Mouse (Mus musculus) myocyte (in vitro differentiated cells): ENCODE data around the gene Crocc2. TPM values are rescaled to one million over a fixed set of nuclear protein-coding genes. Genes with fewer than 3 reads are reported as not detected.
A peak's percentile ranks its signal among the peaks of the same experiment; 100 is the strongest.

Experiments used
- H3K27me3 ChIP-seq: one replicate; pipeline ENCODE4 v1.6.1; 2011; ENCODE audit not compliant: control insufficient read depth, insufficient read depth, insufficient read length
- H3K36me3 ChIP-seq: one replicate; pipeline ENCODE4 v1.6.1; 2011; ENCODE audit not compliant: control insufficient read depth, insufficient read depth
- H3K4me2 ChIP-seq: one replicate; pipeline ENCODE4 v1.6.1; 2011; ENCODE audit warnings: low read depth, control low read depth
- H3K4me3 ChIP-seq: one replicate; pipeline ENCODE4 v1.5.1; 2011; ENCODE audit warnings: mild to moderate bottlenecking, control low read depth, moderate library complexity
- H3K79me2 ChIP-seq: one replicate; pipeline ENCODE4 v1.6.1; 2011; ENCODE audit not compliant: control insufficient read depth, insufficient read depth
- H3ac ChIP-seq: one replicate; pipeline ENCODE4 v1.6.1; 2011; ENCODE audit not compliant: control insufficient read depth, insufficient read length
- CEBPB ChIP-seq: IDR thresholded peaks from 2 replicates; pipeline ENCODE4 v1.6.1; 2011; ENCODE audit warnings: mild to moderate bottlenecking, moderate library complexity; ENCODE audit not compliant: poor library complexity, insufficient read depth, severe bottlenecking
- E2F4 ChIP-seq: IDR thresholded peaks from one replicate; pipeline ENCODE4 v1.6.1; 2011; ENCODE audit warnings: mild to moderate bottlenecking, control low read depth, moderate library complexity; ENCODE audit not compliant: insufficient read depth
- MAX ChIP-seq: IDR thresholded peaks from one replicate; pipeline ENCODE4 v1.6.1; 2011; ENCODE audit warnings: low read depth, mild to moderate bottlenecking, control low read depth
- MYOD1 ChIP-seq, 3 experiments: IDR thresholded peaks; one replicate each; pipeline ENCODE4 v1.6.1; 2011; ENCODE audit warnings: control low read depth in 2 of 3, low read depth in 2 of 3, mild to moderate bottlenecking in 2 of 3, moderate library complexity in 1 of 3; ENCODE audit not compliant: insufficient read length in 2 of 3, control insufficient read depth in 1 of 3
- MYOG ChIP-seq, 3 experiments: IDR thresholded peaks; one replicate each; pipeline ENCODE4 v1.6.1; 2011; ENCODE audit warnings: control low read depth in 2 of 3, low read depth in 2 of 3, mild to moderate bottlenecking in 2 of 3; ENCODE audit not compliant: insufficient read length in 2 of 3, control insufficient read depth in 1 of 3, insufficient read depth in 1 of 3
- POLR2A ChIP-seq: IDR thresholded peaks from one replicate; pipeline ENCODE4 v1.6.1; 2011; ENCODE audit warnings: low read depth, mild to moderate bottlenecking, control low read depth, moderate library complexity; ENCODE audit not compliant: insufficient read length
- POLR2AphosphoS2 ChIP-seq: IDR thresholded peaks from one replicate; pipeline ENCODE4 v1.6.1; 2011; ENCODE audit warnings: low read depth, control low read depth; ENCODE audit not compliant: insufficient read length
- REST ChIP-seq: IDR thresholded peaks from one replicate; pipeline ENCODE4 v1.6.1; 2011; ENCODE audit warnings: mild to moderate bottlenecking, control low read depth, moderate library complexity; ENCODE audit not compliant: insufficient read depth, insufficient read length
- SRF ChIP-seq: IDR thresholded peaks from one replicate; pipeline ENCODE4 v1.6.1; 2011; ENCODE audit warnings: low read depth; ENCODE audit not compliant: control insufficient read depth, insufficient read length
- TCF12 ChIP-seq: IDR thresholded peaks from one replicate; pipeline ENCODE4 v1.6.1; 2011; ENCODE audit warnings: mild to moderate bottlenecking, control low read depth; ENCODE audit not compliant: poor library complexity, insufficient read depth, severe bottlenecking
- TCF3 ChIP-seq: IDR thresholded peaks from one replicate; pipeline ENCODE4 v1.6.1; 2011; ENCODE audit warnings: low read depth, control low read depth; ENCODE audit not compliant: insufficient read length
- USF1 ChIP-seq: IDR thresholded peaks from one replicate; pipeline ENCODE4 v1.6.1; 2011; ENCODE audit warnings: low read depth, mild to moderate bottlenecking, control low read depth, moderate library complexity
- polyA plus RNA-seq: library from polyadenylated mRNA; unstranded; fragments of >200 nt; fragmentation: generic; extraction: Trizol; gene quantifications from one replicate; pipeline ENCODE4 v1.2.1, GENCODE M21; 2012; ENCODE audit warnings: missing spikeins

Gene Crocc2
- polyA plus RNA-seq, 1 experiment: not detected

DNA sequence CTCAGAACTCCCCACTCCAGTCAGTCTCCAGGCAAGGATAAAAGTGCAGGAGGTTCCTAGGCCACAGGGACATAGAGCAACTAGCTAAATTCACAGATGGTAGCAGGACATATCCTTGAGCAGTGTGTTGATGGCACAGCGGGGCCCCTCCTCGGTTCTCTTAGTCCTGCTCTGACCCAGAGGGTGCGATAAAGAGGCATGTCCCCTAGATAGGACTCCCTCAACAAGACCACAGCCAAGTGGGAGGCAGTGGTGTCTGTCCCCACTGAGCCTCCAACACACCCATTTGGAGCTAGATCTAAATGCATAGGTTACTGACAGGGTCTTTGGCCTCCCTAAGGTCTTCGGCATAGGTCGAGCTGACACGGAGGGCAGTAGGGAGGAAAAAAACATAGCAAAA is 7.3 kb downstream of the Crocc2 start:
- H3K79me2 ChIP-seq: no peaks in the 10 kb centered on the region
- H3K4me3 ChIP-seq: no peak overlapping the region
- no peaks in the 10 kb centered on the region for H3K27me3 ChIP-seq
- no peak overlapping the region for H3ac ChIP-seq
- TF ChIP-seq POLR2A: no peak
- no peak for TF ChIP-seq REST
- TF ChIP-seq TCF3: no peak
- TF ChIP-seq TCF12: no peak
- no peak for TF ChIP-seq MAX
- no peak for TF ChIP-seq MYOD1 (IDR thresholded peaks at IDR 0.05; ENCODE audit: control insufficient read depth in 1 of 3, insufficient read length in 2 of 3, low read depth in 2 of 3)
- no peak for TF ChIP-seq POLR2AphosphoS2
- no peak for TF ChIP-seq E2F4
- no peak for TF ChIP-seq SRF
- no peak for TF ChIP-seq CEBPB
- TF ChIP-seq MYOG (IDR thresholded peaks at IDR 0.05; ENCODE audit: control insufficient read depth in 1 of 3, insufficient read depth in 1 of 3, insufficient read length in 2 of 3, low read depth in 2 of 3): no peak
- H3K4me2 ChIP-seq: no peak overlapping the region
- no peaks in the 10 kb centered on the region for H3K36me3 ChIP-seq

DNA sequence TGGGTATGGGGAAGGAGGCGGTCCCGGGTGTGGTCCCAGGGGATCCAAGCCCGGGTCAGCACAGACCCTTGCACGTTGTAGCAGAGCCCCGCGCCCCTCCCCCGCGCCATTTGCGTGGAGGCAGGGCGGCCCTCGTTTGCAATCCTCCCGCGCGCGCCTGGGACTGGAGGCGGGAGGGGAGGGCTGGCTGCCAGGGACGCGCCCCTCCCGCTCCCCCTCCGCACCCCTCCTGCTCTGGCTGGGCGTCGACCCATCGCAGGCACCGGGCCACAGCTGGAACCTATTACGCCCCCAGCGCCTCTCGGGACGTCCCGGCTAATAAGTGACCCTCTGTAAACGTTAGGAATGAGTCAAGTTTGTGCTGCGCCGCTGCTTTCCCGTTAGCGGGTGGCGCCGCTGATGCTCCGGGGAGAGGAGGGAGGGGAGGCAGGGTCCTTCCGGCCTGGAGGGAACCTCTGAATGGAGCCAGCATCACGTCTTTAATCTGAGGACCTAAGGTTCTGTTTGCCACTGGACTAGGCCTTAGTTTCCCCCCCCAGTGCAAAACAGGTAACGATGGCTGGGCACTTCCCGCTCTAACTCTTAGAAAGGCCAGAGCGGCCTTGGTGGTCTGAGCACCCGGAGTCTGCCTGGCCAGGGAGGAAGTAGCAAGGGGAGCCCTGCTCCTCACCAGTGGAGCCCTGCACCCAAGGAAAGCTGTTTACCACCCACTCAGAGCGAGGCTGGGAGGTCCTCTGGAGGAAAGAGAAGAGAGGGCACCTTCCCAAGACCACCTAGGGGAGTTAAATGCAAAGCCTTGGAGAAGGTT is 8.2 kb downstream of the Crocc2 start:
- no peaks in the 10 kb centered on the region for H3K79me2 ChIP-seq
- H3K4me3 ChIP-seq: no peak overlapping the region
- H3K4me2 ChIP-seq: peak overlapping the region; percentile 64
- TF ChIP-seq POLR2AphosphoS2 (no peak), MYOD1 (IDR thresholded peaks at IDR 0.05; ENCODE audit: control insufficient read depth in 1 of 3, insufficient read length in 2 of 3, low read depth in 2 of 3) (peak in 1 of 3 experiments; percentile 6)
- H3K27me3 ChIP-seq: no peaks in the 10 kb centered on the region
- H3ac ChIP-seq: no peak overlapping the region
- no peaks in the 10 kb centered on the region for H3K36me3 ChIP-seq

DNA sequence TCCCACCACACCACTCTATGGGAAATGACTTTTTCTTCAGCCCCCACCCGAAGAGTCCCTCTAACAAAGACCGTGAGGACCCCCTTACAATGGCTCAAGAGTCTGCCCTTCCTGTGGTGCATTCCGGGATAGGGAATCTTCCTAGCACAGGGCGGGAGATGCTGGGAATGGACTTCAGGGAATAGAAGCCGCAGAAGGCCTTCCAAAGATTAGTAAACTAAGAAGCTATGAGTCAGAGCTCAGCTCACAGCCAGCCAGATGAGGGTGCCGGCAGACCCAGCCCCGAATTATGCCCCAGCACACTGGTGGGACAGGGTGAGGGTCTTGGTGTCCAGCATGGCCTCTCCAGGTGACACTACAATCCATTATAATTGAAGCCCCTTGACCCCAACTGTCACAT is 13.8 kb downstream of the Crocc2 start:
- Histone ChIP-seq H3K79me2 (no peaks in the 10 kb centered on the region), H3ac (no peak overlapping the region), H3K27me3 (no peaks in the 10 kb centered on the region), H3K4me3 (no peak overlapping the region), H3K4me2 (no peak overlapping the region), H3K36me3 (no peaks in the 10 kb centered on the region)
- TF ChIP-seq MAX (no peak), E2F4 (no peak), POLR2AphosphoS2 (no peak), USF1 (no peak), TCF3 (no peak), POLR2A (no peak), CEBPB (no peak), MYOG (IDR thresholded peaks at IDR 0.05; ENCODE audit: control insufficient read depth in 1 of 3, insufficient read depth in 1 of 3, insufficient read length in 2 of 3, low read depth in 2 of 3) (no peak), REST (no peak), MYOD1 (IDR thresholded peaks at IDR 0.05; ENCODE audit: control insufficient read depth in 1 of 3, insufficient read length in 2 of 3, low read depth in 2 of 3) (no peak), TCF12 (no peak), SRF (no peak)

DNA sequence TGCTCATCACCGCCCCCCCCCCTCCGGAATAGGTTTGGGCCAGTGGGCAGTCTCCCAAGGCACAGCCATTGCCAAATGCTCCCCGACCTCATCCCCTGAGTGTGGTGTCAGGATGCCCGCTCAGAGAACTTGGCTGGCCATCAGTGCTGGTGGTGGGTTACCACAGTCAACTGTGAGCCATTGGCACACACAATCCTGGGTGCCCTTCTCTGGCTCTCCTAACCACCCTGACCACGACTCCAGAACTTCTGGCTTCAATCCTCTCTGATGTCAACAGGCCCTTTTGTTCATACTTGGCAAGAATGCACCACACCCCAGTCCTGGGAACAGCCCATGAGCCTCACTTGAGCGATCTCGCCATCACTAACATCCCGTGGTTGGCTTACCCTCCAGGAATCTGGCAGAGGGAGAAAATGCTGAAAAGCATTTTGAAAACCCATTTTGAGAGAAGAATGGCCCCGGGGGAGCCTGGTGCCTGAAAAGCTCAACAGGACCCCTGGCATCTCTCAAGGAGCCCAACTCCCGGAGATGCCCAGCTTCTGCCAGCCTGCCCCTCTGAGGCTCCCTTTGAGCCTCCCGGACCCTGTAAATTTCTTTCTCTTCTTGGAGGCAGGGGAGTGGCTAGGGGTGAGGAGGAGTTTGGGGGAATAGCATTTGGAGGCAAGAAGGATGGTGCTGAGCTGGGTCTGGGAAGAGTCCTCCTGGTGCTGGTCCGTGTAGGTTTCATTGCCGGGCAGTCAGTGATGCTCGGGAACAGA is 15.7 kb downstream of the Crocc2 start:
- Histone ChIP-seq H3ac (no peak overlapping the region), H3K79me2 (no peaks in the 10 kb centered on the region), H3K4me2 (peak overlapping the region; percentile 18), H3K27me3 (peaks cover 15% of the 10 kb centered on the region), H3K36me3 (no peaks in the 10 kb centered on the region), H3K4me3 (no peak overlapping the region)
- no peak for TF ChIP-seq MYOD1 (IDR thresholded peaks at IDR 0.05; ENCODE audit: control insufficient read depth in 1 of 3, insufficient read length in 2 of 3, low read depth in 2 of 3)
- TF ChIP-seq REST: no peak
- no peak for TF ChIP-seq MAX
- TF ChIP-seq MYOG (IDR thresholded peaks at IDR 0.05; ENCODE audit: control insufficient read depth in 1 of 3, insufficient read depth in 1 of 3, insufficient read length in 2 of 3, low read depth in 2 of 3): peak in 1 of 3 experiments; percentile 77

DNA sequence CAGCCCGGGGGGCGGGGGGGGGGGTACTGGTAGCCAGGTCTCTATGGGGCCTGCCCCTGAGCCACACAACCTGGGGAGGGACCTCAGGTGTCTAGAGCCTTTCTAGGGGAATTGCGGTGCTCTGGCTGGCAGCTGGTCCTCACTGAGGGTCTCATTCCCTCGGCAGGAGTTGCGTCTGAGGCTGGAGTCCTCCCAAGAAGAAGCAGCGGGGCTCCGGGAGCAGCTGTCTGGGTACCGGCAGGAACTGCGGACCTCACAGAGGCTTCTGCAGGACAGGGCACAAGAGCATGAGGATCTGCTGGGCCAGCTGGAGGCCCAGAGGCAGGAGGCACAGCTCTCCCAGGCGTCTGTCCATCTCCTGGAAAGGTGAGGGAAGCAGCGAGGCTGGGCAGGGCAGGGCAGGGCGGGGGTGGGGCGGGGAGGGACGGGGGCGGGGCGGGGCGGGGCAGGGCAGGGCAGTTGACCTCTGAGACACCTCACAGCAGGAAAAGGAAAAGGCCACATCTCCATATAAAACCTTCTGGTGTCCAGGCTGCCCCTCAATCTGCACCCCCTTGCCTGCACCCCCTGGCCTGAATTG is 22.3 kb downstream of the Crocc2 start:
- Histone ChIP-seq H3K27me3 (peaks cover 57% of the 10 kb centered on the region), H3K4me2 (no peak overlapping the region), H3K4me3 (no peak overlapping the region), H3ac (no peak overlapping the region), H3K36me3 (no peaks in the 10 kb centered on the region), H3K79me2 (no peaks in the 10 kb centered on the region)
- TF ChIP-seq TCF3 (no peak), REST (no peak), CEBPB (no peak), SRF (no peak), MAX (no peak), POLR2AphosphoS2 (no peak), MYOD1 (IDR thresholded peaks at IDR 0.05; ENCODE audit: control insufficient read depth in 1 of 3, insufficient read length in 2 of 3, low read depth in 2 of 3) (no peak), USF1 (no peak)
